7 mouse cellular contexts compared by ENCODE assay signal in genomic region chr12:58211163-58212071, GRCm38 (mm10). TPM values are rescaled to one million over a fixed set of nuclear protein-coding genes. Genes with fewer than 3 reads are reported as not detected.
DNase-seq lines count a peak whose midpoint lies in the region; ATAC-seq lines count a peak whose summit lies in the region.

Sstr1 (plus strand) TSS chr12:58211772.

- peak within 1 kb of the TSS; percentile 97 for H3K4me2 ChIP-seq in neural tube, embryonic 13.5 days

- 13% methylated on average over 21 of the region's 21 CpGs for WGBS in hindbrain, embryonic 10.5 days
- 13% methylated on average over 21 of the region's 21 CpGs for WGBS in neural tube, embryonic 13.5 days

- peak; percentile 15 for DNase-seq in hindbrain, embryonic 10.5 days (ENCODE audit: low spot score)
- peak in 1 of 2 experiments; percentile 39 for DNase-seq in left cerebral cortex, postnatal 10 days (ENCODE audit: extremely low spot score in 1 of 2, low spot score in 2 of 2)
- DNase-seq in urinary bladder, adult 18-20 months (ENCODE audit: low spot score in 2 of 2), result no peak

- H3K4me3 ChIP-seq in megakaryocyte, embryonic 14.5 days (replicated peaks), result peak within 1 kb of the TSS; percentile 91
- peak within 1 kb of the TSS; percentile 60 for H3K4me3 ChIP-seq in hindbrain, embryonic 10.5 days
- H3K4me3 ChIP-seq in neural tube, embryonic 13.5 days, result peak within 1 kb of the TSS; percentile 54

- peaks cover 17% of the 10 kb centered on the region for H3K9me3 ChIP-seq in megakaryocyte, embryonic 14.5 days
- H3K9me3 ChIP-seq in hindbrain, embryonic 10.5 days, result no peaks in the 10 kb centered on the region
- H3K9me3 ChIP-seq in neural tube, embryonic 13.5 days, result no peaks in the 10 kb centered on the region

- peaks cover 48% of the 10 kb centered on the region for H3K27me3 ChIP-seq in megakaryocyte, embryonic 14.5 days (replicated peaks)
- H3K27me3 ChIP-seq in hindbrain, embryonic 10.5 days (ENCODE audit: insufficient read depth, poor library complexity, severe bottlenecking), result peaks cover 67% of the 10 kb centered on the region
- peaks cover 51% of the 10 kb centered on the region for H3K27me3 ChIP-seq in neural tube, embryonic 13.5 days

- ATAC-seq in megakaryocyte, adult 5-6 weeks (ENCODE audit: poor library complexity, severe bottlenecking), result no peak
- 0 out of 2 replicates have a peak, but pooled peaks have one; percentile 13 for ATAC-seq in neural tube, embryonic 13.5 days (ENCODE audit: low read depth)
- ATAC-seq in erythroid progenitor cell, adult 5-6 weeks (replicated peaks; ENCODE audit: low FRiP score, poor library complexity, severe bottlenecking), result no peak

- intact Hi-C loops in left cerebral cortex, postnatal 10 days (cut with DNase I), result loop anchor here (5.0 to 10.0 kb wide), 5 partner anchors 213 to 711 kb away; no protein-coding TSS in a partner anchor

- H3K9ac ChIP-seq in neural tube, embryonic 13.5 days, result peak within 1 kb of the TSS; percentile 72

- no peaks in the 10 kb centered on the region for H3K36me3 ChIP-seq in megakaryocyte, embryonic 14.5 days (replicated peaks; ENCODE audit: low read length)
- no peaks in the 10 kb centered on the region for H3K36me3 ChIP-seq in hindbrain, embryonic 10.5 days
- no peaks in the 10 kb centered on the region for H3K36me3 ChIP-seq in neural tube, embryonic 13.5 days

- no peak within 1 kb of the TSS for H3K27ac ChIP-seq in hindbrain, embryonic 10.5 days
- H3K27ac ChIP-seq in neural tube, embryonic 13.5 days (replicated peaks), result peak within 1 kb of the TSS; percentile 20; the same call in 1 of the 2 replicates

- peaks cover 33% of the 10 kb centered on the region for H3K4me1 ChIP-seq in megakaryocyte, embryonic 14.5 days
- peaks cover 43% of the 10 kb centered on the region for H3K4me1 ChIP-seq in hindbrain, embryonic 10.5 days (replicated peaks)
- H3K4me1 ChIP-seq in neural tube, embryonic 13.5 days (replicated peaks), result peaks cover 42% of the 10 kb centered on the region

RNA-seq across cellular contexts. Expression of gene Sstr1, which starts in this region (rescaled TPM):
- not detected in 2 replicates for polyA plus RNA-seq in megakaryocyte, embryonic 14.5 days (2012; ENCODE audit: insufficient read depth, low replicate concordance)
- total RNA-seq in megakaryocyte, adult 5-6 weeks (2015), result not detected in 2 replicates
- total RNA-seq in megakaryocyte, adult 5-6 weeks (2017), result not detected in 2 replicates
- polyA plus RNA-seq in hindbrain, embryonic 10.5 days (2016; fragmentation: Nextera tagmentation; extraction: Ambion mirVana), result 0.44 and 0.54 TPM in 2 replicates
- 10 to 100 TPM; 66.9 to 77.7 TPM for total RNA-seq in left cerebral cortex, postnatal 10 days (2021)
- polyA plus RNA-seq in neural tube, embryonic 13.5 days (2015; fragmentation: Nextera tagmentation; extraction: Ambion mirVana), result 9.5 and 9.6 TPM in 2 replicates
- not detected in 2 replicates for total RNA-seq in erythroid progenitor cell, adult 5-6 weeks (2015; ENCODE audit: low replicate concordance)
- not detected in 2 replicates for total RNA-seq in erythroid progenitor cell, adult 5-6 weeks (2017; ENCODE audit: low replicate concordance)

Comparison
In these comparisons a context has a peak if more than half of its experiments do, and no peak if none do; other contexts are left out.
1. RNA of gene Sstr1 (total RNA-seq): 66.9 to 77.7 TPM in left cerebral cortex, postnatal 10 days; not detected in megakaryocyte, adult 5-6 weeks and not detected in erythroid progenitor cell, adult 5-6 weeks; every median in the first group is over 10 times any median in the second.
2. Peak in DNase-seq and H3K4me3 ChIP-seq in hindbrain, embryonic 10.5 days; RNA of the gene not detected or under 1 TPM.
3. Peak in every context shown above with its lines, with median percentiles within 50 percentile points of each other: H3K4me3 ChIP-seq.